Mouse (Mus musculus) lung, postnatal 0 days (tissue): Measurements from ENCODE around the gene Lca5l.

Experiments used
- CTCF ChIP-seq: IDR thresholded peaks from 2 replicates; pipeline ENCODE4 v1.5.1; 2016; ENCODE audit warnings: antibody characterized with exemption, mild to moderate bottlenecking
- EP300 ChIP-seq: IDR thresholded peaks from 2 replicates; pipeline ENCODE4 v1.6.1; 2016; ENCODE audit warnings: antibody characterized with exemption, mild to moderate bottlenecking, control low read depth

- no peak for TF ChIP-seq EP300
- TF ChIP-seq CTCF, result no peak
Observed at GRCm38 (mm10) chr16:96179156-96179555, 12.9 kb downstream of the Lca5l start.
